Mouse (Mus musculus) right cerebral cortex, adult 2 months (tissue): ENCODE data around the gene Saa2.
A peak's percentile ranks its signal among the peaks of the same experiment; 100 is the strongest.

Source experiments
- DNase-seq, 2 experiments: peaks; one replicate each; pipeline ENCODE4 v3.0.0; 2021 to 2022; ENCODE audit warnings: low spot score in 2 of 2

The Saa2 gene

DNA sequence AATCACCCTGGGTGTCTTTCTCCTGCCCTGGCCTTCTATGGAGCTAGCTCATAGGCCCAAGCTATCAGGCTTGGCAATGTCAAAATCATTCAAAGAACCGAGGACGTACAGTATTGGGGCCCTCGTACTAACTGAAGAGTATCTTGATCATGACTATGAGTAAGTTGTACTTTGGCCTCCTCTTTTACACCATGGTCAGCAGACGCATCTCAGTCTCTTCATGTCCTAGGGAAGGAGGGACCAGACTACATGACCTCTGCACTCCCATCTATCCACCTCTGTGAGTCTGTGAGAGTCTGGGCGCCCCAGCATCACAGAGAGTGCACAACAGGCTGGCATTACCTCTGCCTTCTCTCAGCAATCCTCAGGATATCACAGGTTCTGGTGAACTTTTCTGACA, 11.0 kb downstream of the Saa2 start:
- DNase-seq, result no peak

DNA sequence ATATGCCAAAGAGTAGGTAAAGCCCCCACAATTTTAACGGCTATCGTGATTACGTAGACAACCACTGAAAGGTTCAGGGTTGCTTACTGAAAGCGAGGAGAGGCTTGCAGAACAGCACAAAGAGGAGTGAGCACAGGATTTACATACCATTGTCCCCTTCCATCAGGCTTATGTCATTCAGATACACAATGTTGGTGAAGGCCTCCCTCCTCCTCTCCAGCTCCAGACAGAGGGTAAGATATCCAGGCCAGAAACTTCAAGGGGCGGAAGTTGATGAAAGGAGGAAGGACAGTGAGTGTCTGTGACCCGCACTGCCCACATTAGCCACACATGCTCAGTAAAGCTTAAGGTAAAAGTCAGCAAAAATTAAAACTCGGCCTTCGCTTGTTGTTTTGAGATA, 13.1 kb downstream of the Saa2 start:
- DNase-seq, result no peak

DNA sequence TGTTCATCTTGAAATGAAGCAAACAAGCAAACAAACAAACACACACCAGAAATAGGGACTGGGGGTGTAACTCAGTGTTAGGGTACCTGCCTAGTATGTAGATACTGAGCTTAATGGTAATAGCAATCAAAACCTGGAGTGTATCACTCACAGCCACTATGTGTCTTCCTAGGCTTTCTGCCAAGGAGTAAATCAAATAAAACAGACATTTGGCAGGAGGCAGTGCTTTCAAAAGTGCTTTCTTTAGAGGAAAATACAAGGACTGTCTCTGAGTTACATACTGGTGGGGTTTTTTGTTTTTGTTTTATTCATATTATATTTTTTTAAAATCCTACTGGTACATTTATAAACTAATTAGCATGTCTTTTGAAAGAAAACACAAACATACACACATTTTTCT, 15.8 kb downstream of the Saa2 start:
- DNase-seq, result no peak

- DNase-seq, result no peak
Measured at GRCm38 (mm10) chr7:46768451-46768850, 16.9 kb downstream of the Saa2 start.

DNA sequence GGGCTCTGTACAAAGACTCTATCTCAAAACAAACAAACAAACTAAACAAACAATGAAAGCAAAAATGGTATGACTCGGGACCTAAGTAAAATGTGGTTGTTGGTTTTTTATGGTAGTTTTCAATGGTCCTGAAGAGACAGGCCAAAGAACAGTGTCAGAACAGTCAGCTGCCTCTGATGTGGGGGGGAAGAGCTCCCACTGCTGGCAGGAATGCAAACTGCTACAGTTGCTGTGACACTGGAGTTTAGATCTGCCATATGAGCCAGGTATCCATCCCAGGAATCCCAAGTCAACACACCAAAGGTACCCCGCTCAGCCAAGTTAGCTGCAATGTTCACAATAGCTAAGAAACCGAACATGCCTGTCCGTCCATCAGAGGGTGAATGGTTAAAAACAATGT, 19.1 kb downstream of the Saa2 start:
- DNase-seq, result peak; percentile 54 to 57

- no peak for DNase-seq
Measured at GRCm38 (mm10) chr7:46789177-46789849, 37.7 kb downstream of the Saa2 start.

GRCm38 (mm10) chr7:46793871-46794270, 42.3 kb downstream of the Saa2 start:
- DNase-seq, result no peak

DNA sequence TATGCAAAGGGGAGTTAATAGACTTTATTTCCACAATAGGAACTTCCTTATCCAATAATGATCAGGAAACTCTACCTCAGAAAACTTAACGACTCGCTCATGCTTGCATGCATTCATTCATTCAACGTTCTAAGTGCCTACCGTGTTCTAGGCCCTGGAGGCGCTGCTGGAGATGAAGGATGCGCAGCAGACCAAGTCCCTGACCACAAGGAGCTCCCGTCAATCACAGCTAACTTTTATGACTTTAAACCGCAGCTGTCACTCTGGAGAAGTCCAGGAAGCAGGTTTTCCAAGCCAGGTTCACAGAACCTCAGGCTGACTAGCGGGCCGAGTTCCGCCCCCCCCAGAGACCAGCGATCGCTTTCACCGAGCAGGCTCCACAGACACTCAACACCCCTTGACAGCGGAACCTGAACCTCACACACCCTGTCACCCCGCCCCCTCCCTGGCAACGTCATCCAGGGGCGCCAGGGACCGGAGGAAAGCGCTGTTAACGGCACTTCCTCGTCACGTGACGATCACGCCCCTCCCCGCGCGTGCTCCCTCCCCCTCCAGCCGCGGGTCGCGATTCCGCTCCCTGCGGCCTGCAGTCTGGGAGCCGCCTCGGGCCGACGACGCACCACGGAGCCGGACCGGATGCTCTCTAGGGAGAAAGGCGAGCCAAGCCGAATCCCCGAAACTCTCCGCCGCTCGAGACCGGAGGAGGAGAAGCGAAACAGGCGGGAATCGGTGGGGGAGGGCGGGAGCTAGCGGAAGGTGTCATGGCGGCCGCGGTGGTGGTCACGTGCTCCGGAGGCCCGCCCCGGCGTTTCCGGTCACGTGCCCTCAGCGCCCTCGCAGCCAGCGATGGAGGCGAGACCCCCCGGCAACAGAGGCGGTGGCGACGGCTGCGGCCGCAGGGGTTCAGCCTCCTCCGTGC, 44.0 kb downstream of the Saa2 start, which contains the start of the genes Hps5 and Gtf2h1:
Gene Hps5 (minus strand): TSS at position 778 of the 919 bp plus-strand sequence.
Gene Gtf2h1 (plus strand): TSS at position 817 of the 919 bp plus-strand sequence.
- peak; percentile 97 to 98 for DNase-seq

GRCm38 (mm10) chr7:46796206-46796679, 44.7 kb downstream of the Saa2 start:
- DNase-seq, result peak in 1 of 2 experiments; percentile 11

DNA sequence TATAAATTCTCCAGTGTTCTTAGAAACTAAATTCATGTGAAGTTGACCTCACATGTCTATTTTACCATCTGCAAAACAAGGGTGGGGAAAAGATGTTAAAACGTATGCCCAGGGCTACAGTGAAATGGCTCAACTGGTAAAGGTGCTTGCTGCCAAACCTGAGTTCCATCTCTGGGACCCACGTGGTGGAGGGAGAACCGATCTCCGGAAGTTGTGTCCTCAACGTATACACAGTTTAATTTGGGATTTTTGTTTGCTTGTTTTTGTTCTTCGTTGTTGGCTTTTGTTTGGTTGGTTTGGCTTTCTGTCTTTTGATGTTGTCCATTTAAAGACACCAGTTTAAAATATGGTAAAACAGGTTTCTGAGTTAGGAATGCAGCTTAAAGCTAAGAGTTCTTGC, 45.2 kb downstream of the Saa2 start:
- no peak for DNase-seq
